Mouse (Mus musculus): ENCODE data around the gene Slc30a5. TPM values are rescaled to one million over a fixed set of nuclear protein-coding genes. Genes with fewer than 3 reads are reported as not detected.

Gene Slc30a5
- polyA plus RNA-seq, 1 experiment from 2014 or later = 53.7 TPM

DNA sequence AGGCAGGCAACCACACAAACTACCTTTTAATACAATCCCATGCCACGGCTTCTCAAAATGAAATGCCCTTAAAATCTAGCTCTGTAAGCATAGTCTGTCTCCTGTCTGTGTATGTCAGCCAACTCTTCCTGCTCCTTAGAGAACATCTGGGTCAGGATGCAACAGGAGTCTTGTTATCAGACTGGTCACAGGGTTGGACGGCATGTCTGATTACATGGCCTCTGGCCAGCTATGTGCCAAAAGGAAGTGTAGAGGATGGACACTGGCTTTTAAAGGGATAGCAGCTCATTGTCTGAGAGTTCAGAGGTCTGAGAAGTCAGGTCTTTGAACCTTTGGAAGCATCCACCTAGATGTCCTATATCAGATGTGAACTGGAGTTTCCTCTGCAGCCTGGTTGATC, 77.9 kb downstream of the Slc30a5 start:
- H3K9ac ChIP-seq (ENCODE audit: low read length) = no peak overlapping the region
- no peaks in the 10 kb centered on the region for H3K36me3 ChIP-seq (ENCODE audit: control insufficient read depth, insufficient read depth, low read length)
- H3K27me3 ChIP-seq (ENCODE audit: control insufficient read depth, insufficient read depth, low read length) = no peaks in the 10 kb centered on the region
- no peak overlapping the region for H3K4me3 ChIP-seq (replicated peaks; ENCODE audit: low read length)
- H3K9me3 ChIP-seq (replicated peaks; ENCODE audit: control insufficient read depth, low read length) = no peaks in the 10 kb centered on the region
- no peak overlapping the region for H3K27ac ChIP-seq (ENCODE audit: low read length)
- 85% methylated on average over 2 of the region's 2 CpGs for WGBS
- no peak overlapping the region for H3K4me2 ChIP-seq (ENCODE audit: low read depth, low read length)
- ATAC-seq (ENCODE audit: insufficient read depth, low FRiP score) = no peak
- H3K4me1 ChIP-seq (ENCODE audit: control insufficient read depth, insufficient read depth, low read length) = no peaks in the 10 kb centered on the region

DNA sequence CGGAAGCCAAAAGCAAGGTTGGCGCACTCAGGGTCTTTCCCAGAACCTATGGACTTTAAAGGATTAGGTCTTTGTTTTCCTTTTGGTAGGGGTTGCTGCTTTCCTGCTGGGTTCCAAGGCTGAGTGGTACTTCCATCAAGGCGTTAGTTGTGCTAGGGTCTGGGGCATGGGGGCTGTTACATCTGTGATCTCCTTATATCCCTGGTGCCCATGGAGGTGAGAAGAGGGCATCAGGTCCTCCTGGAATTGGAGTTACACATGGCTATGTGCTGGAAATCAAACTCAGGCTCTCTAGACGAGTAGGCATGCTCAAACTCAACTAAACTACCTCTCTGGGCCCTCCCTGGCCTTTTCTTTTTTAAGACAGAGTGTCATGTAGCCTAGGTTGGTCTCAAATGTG, 79.0 kb downstream of the Slc30a5 start:
- H3K27me3 ChIP-seq (ENCODE audit: control insufficient read depth, insufficient read depth, low read length) = no peaks in the 10 kb centered on the region
- H3K36me3 ChIP-seq (ENCODE audit: control insufficient read depth, insufficient read depth, low read length) = no peaks in the 10 kb centered on the region
- no peak overlapping the region for H3K27ac ChIP-seq (ENCODE audit: low read length)
- H3K9me3 ChIP-seq (replicated peaks; ENCODE audit: control insufficient read depth, low read length) = no peaks in the 10 kb centered on the region
- no peaks in the 10 kb centered on the region for H3K4me1 ChIP-seq (ENCODE audit: control insufficient read depth, insufficient read depth, low read length)
- no peak overlapping the region for H3K9ac ChIP-seq (ENCODE audit: low read length)
- ATAC-seq (ENCODE audit: insufficient read depth, low FRiP score) = no peak
- 66% methylated on average over 4 of the region's 4 CpGs for WGBS
- H3K4me2 ChIP-seq (ENCODE audit: low read depth, low read length) = no peak overlapping the region
- H3K4me3 ChIP-seq (replicated peaks; ENCODE audit: low read length) = no peak overlapping the region

DNA sequence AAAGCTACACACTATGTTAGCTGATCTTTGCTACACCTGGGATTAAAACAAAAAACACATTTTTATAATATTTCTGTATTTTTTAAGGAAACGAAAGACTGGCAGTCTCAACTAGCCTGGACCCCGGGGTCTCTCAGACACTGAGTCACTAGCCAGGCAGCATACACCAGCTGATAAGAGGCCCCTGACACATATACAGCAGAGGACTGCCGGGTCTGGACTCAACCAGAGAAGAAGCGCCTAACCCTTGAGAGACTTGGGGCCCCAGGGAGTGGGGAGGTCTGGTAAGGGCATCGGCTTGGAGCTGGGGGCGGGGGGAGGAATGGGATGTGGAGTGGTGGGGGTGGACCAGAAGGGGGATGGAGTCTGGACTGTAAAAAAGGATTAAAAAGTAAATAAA, 80.2 kb downstream of the Slc30a5 start:
- no peaks in the 10 kb centered on the region for H3K9me3 ChIP-seq (replicated peaks; ENCODE audit: control insufficient read depth, low read length)
- no peak overlapping the region for H3K9ac ChIP-seq (ENCODE audit: low read length)
- H3K4me1 ChIP-seq (ENCODE audit: control insufficient read depth, insufficient read depth, low read length) = no peaks in the 10 kb centered on the region
- no peak for ATAC-seq (ENCODE audit: insufficient read depth, low FRiP score)
- 81% methylated on average over 6 of the region's 6 CpGs for WGBS
- no peak overlapping the region for H3K4me2 ChIP-seq (ENCODE audit: low read depth, low read length)
- H3K27me3 ChIP-seq (ENCODE audit: control insufficient read depth, insufficient read depth, low read length) = no peaks in the 10 kb centered on the region
- H3K27ac ChIP-seq (ENCODE audit: low read length) = no peak overlapping the region
- H3K4me3 ChIP-seq (replicated peaks; ENCODE audit: low read length) = no peak overlapping the region
- H3K36me3 ChIP-seq (ENCODE audit: control insufficient read depth, insufficient read depth, low read length) = no peaks in the 10 kb centered on the region

Other genes with a start within 250 kb of the Slc30a5 start
- gene Marveld2, start 216.5 kb downstream of the Slc30a5 start, polyA plus RNA-seq (2015; fragmentation: Nextera tagmentation; extraction: Ambion mirVana) = 19.0 and 21.6 TPM in 2 replicates
- gene Ak6, start 182.4 kb downstream of the Slc30a5 start, polyA plus RNA-seq (2015; fragmentation: Nextera tagmentation; extraction: Ambion mirVana) = 221 and 225 TPM in 2 replicates
- gene Rad17, start 182.4 kb downstream of the Slc30a5 start, polyA plus RNA-seq (2015; fragmentation: Nextera tagmentation; extraction: Ambion mirVana) = 19.0 and 21.2 TPM in 2 replicates
- 6.0 and 12.8 TPM in 2 replicates for gene Taf9, start 181.8 kb downstream of the Slc30a5 start, polyA plus RNA-seq (2015; fragmentation: Nextera tagmentation; extraction: Ambion mirVana)
- gene Ccdc125, start 163.7 kb downstream of the Slc30a5 start, polyA plus RNA-seq (2015; fragmentation: Nextera tagmentation; extraction: Ambion mirVana) = 8.1 and 8.4 TPM in 2 replicates
- gene Cdk7, start 102.5 kb downstream of the Slc30a5 start, polyA plus RNA-seq (2015; fragmentation: Nextera tagmentation; extraction: Ambion mirVana) = 69.4 and 78.0 TPM in 2 replicates
- 147 and 163 TPM in 2 replicates for gene Mrps36, start 88.8 kb downstream of the Slc30a5 start, polyA plus RNA-seq (2015; fragmentation: Nextera tagmentation; extraction: Ambion mirVana)
- 24.9 and 25.7 TPM in 2 replicates for gene Cenph, start 57.5 kb downstream of the Slc30a5 start, polyA plus RNA-seq (2015; fragmentation: Nextera tagmentation; extraction: Ambion mirVana)
- 173 and 187 TPM in 2 replicates for gene Ccnb1, start 46.9 kb downstream of the Slc30a5 start, polyA plus RNA-seq (2015; fragmentation: Nextera tagmentation; extraction: Ambion mirVana)